Mouse (Mus musculus) gastrocnemius, postnatal 4 days (tissue): ENCODE measurements at regions not wholly inside any gene's neighbourhood (a gene's known extent, or its start where the extent isn't known, plus 50 kb on each side); places are given as distances from the start of the nearest gene placed in this dataset.
"Not testable (repeated sequence)": the region's sequence is repeated elsewhere in the genome, so short reads cannot be mapped to it uniquely, and the experiment has no call there.

ENCODE experiments used
- DNase-seq, 2 experiments: peaks; one replicate each; pipeline ENCODE4 v3.0.0; 2021 to 2022; ENCODE audit warnings: low spot score in 2 of 2, mixed read lengths in 2 of 2

GRCm38 (mm10) chr17:17293932-17294534, 80.1 kb upstream of the Riok2 start:
- DNase-seq, result peak; percentile 36 to 77

- DNase-seq, result not testable (repeated sequence)
Observed at GRCm38 (mm10) chr17:17295037-17295436, 79.1 kb upstream of the Riok2 start.

GRCm38 (mm10) chr17:17303496-17303895, 70.6 kb upstream of the Riok2 start:
- not testable (repeated sequence) for DNase-seq
